Mouse (Mus musculus) urinary bladder, postnatal 25 days (tissue): ENCODE measurements around the gene Rmdn2.

ENCODE experiments used
- DNase-seq: peaks from one replicate; pipeline ENCODE4 v3.0.0; 2022; ENCODE audit warnings: low spot score

The Rmdn2 gene

DNA sequence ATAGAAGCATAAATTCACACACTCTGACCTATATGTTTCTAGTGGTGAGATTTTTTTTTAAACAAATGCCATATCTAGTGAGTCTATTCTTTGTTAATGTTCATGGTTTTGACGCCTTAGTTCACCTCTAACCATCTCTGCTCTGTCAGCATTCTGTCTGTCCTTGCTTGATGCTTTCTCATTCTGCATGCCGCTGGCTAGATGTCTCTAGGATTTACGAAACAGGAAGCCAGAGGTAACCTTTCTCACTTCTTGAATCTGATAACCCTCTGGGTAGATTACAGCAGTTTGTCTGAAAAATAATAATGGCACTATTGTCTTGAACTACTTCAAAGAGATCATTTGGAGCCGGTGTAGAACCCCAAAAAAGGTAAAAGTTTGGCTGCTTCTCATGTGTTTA, 5.0 kb downstream of the Rmdn2 start:
- no peak for DNase-seq

DNA sequence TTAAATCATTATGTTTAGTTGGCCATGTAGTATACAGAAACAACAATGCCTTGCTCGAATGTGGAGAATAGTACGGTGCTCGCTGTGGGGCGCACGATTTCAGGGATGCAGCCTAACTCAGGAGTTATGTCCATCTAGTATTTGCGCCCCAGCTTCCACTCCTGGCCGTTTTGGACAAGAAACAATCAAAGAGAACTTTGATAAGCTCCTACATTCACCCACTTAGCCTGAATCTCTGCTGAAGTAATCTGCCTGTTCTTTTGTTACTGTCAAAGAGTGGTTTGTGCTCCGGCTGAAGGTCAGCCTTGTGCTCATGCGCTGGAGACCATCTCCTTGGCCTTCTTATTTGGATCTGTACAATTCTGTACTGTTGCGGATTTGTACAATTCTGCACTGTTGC, 6.8 kb downstream of the Rmdn2 start:
- no peak for DNase-seq

DNA sequence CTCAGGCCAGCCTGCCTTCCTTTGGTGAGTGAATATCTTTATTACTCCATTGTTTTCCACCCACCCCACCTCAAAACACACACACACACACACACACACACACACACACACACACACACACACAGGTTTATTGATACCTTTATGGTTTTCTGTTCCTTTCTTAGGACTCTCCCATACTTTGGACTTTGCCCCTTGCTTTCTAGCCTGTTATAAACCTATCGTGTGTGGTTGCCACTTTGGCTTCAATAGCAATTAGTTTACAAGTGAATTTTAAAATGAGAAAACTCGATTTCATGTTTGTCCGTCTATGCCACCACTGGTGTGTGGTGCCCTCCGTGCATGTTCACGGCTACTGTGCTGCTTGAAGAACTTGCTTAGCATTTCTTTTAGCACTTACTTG, 7.3 kb downstream of the Rmdn2 start:
- DNase-seq: no peak

DNA sequence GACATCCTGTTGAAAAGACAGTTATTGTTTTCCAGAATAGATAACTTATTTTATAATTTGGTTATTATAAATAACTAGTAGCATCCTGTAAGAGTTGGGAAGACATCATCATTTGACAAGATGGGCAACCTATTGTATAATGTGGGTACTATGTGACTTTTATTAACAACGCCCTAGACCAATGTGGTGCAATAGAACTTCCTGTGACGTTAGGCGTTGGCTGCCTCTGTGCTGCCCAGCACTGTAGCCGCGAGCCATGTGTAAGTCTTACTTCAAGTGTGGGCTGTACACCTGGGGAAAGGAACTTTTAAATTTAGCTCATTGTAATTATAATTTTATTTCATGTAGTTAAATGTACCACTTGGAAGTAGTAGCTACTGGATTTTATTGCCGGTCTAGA, 10.4 kb downstream of the Rmdn2 start:
- no peak for DNase-seq

DNA sequence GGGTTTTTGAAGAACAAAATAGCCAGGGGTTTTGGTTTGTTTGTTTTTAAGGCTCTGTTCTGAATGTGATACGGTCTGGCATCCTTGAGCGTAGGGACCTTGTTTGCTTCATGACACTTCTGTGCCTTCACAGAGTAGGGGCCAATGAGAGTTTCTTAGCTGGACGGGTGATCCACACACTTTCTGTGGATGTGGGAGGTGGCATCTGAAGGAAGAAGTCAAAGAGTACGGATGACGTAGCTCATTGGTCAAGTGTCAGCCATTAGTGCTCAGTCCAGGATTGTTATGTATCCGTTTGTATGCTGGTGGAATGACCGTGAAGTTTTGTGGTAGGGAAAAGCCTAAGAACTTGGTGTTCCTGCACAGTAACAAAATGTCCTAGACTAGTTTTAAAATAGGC, 10.9 kb downstream of the Rmdn2 start:
- DNase-seq: no peak

DNA sequence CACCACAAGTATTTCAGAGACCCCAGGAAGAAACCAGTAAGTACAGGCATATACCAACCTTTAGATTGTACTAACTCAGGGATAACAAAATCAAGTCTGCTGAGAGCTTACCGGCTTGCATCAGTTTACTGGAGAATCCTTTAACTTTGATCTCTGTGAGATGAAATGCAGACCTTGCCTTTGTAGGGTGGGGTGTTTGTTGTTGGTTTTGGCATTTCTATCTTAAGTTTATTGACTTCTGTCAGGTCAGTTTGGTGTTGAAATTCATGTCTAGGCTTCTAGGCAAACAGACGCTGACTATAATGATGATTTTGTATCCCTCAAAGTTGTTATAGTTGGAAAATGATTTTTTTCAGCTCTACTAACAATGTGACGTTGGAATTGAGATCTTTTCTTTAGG, 12.2 kb downstream of the Rmdn2 start:
- DNase-seq: no peak

DNA sequence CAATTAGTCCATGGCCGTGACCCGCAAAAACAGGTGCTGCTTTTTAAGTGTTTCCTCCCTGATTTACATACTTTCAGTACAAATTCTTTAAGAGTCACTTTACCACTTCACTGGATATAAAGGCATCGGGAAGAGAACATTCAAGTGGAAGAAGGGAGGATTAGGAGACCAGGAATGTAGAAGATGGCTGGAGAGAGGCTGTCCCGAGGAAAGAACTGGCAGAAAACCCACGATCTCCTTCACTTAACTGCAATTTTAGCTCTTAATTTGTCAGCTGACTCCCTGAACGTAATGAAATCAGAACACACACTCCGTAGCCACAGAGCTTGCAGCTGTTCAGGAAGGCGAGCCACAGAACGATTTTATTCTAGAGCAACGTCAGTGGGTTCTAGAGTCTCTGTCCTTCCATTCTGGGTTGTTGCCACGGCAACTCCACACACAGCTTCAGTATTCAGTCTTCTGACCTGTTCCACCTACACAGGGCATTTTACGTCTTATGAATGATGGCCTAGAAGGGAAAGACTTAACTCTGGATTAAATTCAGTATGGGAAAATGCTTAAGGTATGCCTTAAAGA, 14.7 kb downstream of the Rmdn2 start:
- DNase-seq: no peak

DNA sequence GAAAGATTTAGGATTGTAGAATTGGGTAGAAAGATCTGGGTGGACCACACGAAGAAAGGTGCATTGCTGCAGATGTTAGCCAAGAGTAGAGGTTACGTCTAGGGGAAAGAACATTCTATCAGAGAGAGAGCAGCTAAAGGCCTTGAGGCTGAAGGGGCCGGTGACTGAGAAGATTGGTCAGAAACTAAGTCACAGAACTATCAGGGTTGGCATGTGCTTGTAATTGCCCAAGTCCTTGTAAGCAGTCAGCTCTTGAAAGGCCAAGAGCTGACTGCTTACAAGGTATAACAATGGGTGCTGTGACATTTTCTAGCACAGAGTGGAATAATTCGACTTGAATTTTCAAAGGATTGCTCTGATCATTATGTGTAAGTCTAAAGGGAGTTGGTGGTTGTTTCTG, 38.2 kb downstream of the Rmdn2 start:
- no peak for DNase-seq

DNA sequence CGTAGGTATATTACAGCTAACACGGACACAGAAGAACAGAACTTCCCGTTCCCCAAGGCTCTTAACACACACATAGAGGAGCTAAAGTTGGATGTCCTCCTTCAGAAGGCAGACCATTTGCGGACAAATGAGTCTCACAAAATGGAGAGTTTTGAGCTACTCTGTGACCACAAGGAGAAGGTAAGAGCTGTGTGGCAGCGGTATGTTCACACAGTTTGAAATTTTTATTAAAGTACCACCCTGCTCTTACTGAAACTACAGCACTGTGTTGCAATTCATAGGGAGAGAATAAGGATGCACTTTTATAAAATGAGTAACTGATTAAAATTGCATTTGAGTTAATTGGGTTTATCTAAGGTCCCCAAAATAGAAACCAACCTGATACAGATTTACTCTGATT, 38.6 kb downstream of the Rmdn2 start:
- no peak for DNase-seq

DNA sequence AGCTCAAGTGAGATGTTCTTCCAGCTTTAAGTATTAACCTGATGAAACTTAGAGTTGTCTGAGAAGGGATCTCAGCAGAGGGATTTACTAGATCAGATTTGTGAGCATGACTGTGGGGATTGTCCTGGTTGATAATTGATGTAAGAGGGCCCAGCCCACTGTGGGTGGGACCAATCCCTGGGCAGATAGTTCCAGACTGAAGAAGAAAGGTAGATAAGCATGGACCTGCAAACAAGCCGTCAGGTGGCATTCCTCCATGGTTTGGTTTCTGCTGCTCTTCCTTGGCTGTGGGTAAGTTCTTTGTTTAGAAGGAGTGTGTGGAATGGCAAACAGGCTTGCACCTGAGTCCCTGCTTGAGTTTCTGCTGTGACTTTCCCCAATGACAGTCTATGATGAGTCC, 41.5 kb downstream of the Rmdn2 start:
- DNase-seq: no peak

DNA sequence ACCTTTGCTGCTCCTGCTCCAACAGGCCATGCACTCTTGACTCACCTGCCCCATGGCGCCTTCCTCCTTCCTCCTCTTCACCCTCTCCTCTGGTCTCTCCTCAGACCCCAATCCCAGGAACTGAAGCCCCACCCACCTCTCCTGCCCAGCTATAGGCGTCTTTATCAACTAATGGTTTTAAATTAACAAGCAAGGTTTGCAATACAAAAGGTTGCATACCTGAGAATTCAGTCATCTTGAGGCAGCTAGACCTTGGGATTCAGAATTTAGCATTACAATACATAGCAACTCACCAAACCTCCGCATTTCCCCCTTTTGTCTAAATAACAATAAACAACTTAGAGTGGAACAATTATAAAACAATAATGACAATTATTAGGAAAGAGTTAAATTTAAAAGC, 42.5 kb downstream of the Rmdn2 start:
- no peak for DNase-seq

DNA sequence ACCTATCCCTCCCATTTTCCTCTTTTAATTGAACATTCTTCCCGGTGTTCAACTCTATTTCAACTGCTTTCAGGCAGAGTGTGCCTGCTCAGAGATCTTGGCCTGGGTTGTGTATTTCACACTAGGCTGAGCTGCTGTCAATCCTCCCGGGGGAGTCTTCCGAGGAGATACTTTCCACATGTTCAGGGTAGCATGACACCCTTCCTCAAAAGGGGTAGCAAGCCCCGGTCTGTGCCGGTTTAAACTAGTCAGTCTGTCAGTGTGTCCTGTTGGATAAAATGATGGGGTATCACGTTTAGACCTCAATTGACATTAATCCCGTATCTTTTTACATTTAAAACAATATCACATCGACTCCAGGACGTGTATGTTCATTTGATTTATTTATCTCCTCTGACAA, 46.1 kb downstream of the Rmdn2 start:
- DNase-seq: no peak

DNA sequence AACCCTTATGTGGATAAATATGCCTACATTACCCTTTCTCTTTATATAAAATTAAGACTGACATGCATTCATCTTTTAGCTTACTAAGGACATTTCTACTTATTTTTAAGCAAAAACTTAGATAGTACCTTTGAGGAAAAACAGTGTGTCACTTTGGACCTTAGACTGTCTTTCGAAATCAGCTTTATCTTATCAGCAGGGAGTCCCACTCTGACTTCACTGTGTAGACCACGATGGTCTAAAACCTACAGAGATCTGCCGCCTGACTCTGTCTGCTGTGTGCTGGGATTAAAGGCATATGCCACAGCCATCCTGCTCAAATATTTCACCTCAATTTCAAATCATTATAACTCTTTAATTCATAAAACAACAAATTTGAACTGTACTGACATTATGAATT, 46.8 kb downstream of the Rmdn2 start:
- DNase-seq: no peak

DNA sequence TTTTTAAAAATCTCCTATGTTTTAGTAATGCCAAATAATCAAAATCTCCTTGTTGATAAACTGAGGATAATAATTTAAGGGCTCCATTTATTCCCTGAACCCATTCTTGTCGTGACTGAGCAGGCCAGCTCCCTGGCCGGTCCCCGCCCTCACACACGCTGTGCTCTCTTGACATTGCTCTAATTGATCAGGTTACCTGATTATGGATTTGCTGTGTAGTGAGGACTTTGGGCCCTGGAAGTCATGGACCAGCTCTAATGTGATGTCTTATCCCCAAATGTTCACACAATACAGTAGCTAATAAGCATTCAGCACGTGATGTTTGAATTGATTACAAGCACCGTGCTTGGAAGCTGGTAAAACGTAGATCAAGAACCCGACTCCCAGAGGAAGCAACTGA, 47.2 kb downstream of the Rmdn2 start:
- no peak for DNase-seq

DNA sequence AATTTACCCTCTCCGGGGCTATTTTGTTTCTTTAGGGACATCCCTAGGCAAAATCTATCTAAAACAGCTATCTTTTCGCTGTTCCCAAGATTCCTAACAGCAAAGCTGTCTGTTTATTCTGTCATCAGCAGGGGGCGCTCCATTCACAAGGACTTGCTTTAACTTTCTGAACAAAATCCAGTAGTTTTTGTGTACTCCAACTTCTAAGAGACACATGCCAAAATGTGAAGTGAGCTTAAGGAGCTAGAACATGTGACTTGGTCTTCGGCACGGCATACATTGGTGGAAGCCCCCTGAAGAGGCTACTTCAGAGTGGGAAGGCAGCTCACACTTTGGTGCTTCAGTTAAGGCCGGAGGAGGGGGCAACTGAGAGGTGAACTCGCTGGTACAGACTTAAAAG, 49.7 kb downstream of the Rmdn2 start:
- peak; percentile 72 for DNase-seq

DNA sequence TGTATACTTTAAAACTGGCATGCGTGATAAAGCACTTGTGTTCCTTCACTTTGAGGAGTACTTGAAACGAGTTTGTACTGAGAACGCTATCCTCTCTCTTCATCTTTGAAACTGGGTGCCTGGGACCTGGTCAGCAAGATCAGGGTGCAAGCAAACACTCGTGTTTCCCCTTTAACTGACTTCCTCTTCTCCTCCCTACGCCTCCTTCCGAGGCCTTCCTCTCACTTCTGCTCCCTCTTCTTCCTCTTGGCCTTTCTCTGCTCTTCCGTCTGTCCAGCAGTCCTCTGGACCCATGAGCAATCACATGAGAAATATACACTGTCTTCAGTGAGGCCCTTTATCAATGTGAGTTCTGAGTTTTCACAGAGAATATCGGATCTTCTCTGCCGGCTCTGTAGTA, 50.2 kb downstream of the Rmdn2 start:
- no peak for DNase-seq

DNA sequence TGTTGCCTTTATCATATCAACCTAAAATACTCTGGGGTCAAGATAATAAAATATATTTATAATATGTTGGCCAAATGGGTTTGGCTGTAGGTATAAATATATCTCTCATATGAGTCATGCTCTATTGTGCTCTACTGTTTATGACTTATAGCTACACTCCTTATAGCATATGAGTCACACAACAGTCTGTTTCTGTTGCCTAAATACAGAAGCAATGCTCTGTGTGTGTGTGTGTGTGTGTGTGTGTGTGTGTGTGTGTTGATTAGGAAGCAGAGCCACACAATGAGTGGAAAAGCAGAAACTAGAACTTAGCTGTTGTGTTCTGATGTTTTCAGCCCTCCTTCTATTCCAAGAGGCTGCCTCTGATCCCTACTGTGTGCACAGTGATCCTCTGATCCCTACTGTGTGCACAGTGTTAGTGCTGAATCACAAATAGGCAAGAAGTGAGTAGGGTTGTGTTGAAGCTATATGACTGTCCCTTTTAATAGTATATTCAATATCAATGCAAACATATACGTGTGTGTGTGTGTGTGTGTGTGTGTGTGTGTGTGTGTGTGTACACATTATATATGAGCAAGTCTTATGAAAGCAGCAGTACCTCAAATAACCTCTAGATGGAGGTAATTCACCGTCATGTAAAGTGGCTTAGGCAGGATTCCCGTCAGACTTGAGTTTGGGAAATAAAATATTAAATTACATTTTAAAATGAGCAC, 51.9 kb downstream of the Rmdn2 start:
- no peak for DNase-seq

DNA sequence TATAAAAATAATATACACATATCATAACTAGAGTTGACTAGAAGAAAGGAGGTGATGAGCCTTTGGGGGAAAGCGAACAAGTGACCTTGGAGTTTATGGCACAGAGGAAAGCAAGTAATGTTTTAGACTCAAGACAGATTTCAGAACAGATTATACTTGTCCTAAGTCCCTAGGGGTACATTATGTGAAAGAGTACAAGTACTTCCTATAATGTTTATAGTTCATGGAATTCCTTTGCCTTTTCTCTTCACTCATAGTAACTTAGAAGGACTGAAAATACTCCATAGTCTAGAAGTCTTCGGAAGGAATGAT, 52.4 kb downstream of the Rmdn2 start:
- DNase-seq: no peak

DNA sequence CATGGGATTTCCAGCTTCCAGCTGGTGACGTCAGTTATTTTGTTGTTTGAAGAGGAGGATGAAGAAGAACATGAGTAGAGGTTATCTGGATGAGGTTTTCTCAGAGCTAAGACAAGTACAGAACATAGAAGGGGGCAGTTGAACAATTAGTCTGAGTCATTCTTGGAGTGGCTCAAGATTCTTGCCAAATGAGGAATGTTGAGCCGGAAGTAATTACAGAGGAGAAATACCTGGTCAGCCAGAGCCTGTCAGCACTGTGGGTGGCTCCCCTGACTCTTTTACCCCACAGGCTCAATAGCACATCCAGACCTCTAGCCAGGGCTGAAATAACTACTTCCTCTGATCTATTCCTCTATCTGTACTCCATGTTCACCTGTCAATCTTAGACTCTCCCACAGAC, 59.2 kb downstream of the Rmdn2 start:
- DNase-seq: no peak

DNA sequence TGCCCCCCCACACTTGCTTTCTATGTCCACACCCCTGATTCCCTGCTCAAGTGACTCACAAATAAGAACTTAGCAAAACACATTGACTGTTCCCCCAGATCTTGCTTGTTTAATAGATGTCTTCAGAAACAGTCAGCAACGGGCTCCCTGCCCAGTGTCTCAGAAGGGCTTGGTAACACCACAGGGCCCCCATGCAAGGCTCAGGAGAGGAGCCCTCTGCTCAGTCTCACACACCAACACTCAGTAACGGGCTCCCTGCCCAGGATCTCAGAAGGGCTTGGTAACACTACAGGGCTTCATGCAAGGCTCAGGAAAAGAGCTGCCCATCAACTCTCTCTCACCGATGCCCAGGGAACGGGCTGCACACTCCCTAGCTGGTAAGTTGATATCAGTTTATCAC, 83.4 kb downstream of the Rmdn2 start:
- no peak for DNase-seq

DNA sequence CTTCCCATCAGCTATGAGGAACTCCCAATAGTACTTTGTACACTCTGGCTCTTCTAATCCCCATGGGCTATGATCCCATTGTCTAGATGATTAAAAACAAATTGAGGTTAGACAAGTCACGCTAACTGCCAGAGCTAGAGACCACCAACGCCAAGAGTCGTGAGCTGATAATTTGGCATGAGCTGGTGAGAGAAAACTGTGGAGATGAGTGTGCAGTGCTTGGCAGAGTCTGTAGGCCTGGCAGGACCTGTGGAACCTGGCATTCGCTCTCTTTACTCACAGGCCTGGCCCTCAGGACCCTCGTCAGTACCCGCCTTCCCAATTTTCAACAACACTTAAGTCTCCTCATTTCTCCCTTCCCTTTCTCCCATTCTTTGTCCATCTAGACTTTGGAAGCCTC, 83.9 kb downstream of the Rmdn2 start:
- DNase-seq: no peak

DNA sequence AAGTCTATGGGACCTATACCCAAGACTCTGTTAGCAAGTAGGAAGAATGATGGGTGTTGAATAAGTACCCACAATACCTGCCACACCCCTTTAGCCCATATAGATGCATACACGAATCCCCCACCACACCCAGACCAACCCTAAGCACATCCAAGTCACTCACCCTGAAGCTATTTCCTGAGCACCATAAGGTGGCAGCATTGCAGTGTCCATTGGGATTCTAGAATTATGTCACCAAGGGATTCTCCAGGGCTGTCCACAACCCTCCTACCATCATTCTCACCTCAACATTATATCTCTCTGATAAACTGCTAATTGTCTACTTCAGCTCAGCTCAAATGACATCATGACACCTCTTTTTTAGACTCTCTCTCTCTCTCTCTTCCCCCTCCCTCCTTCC, 87.5 kb downstream of the Rmdn2 start:
- no peak for DNase-seq

DNA sequence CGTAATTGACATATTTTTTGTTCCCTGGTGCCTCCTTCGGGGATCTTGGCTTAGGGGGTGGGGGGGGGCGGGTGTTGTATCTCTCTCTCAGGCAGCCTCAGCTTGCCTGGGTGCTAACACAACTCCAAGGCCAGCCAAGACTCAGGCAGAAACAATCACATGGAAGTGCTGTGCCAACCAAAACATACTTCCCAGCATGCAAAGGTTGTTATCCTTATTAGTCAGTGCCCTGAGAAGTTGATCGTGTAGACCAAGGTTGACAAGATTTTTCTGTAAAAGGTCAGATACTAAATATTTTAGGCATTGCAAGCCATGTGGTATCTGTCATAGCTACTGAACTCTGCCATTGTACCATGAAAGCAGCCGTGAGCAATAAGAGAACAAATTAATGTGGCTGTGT, 89.2 kb downstream of the Rmdn2 start:
- DNase-seq: no peak

DNA sequence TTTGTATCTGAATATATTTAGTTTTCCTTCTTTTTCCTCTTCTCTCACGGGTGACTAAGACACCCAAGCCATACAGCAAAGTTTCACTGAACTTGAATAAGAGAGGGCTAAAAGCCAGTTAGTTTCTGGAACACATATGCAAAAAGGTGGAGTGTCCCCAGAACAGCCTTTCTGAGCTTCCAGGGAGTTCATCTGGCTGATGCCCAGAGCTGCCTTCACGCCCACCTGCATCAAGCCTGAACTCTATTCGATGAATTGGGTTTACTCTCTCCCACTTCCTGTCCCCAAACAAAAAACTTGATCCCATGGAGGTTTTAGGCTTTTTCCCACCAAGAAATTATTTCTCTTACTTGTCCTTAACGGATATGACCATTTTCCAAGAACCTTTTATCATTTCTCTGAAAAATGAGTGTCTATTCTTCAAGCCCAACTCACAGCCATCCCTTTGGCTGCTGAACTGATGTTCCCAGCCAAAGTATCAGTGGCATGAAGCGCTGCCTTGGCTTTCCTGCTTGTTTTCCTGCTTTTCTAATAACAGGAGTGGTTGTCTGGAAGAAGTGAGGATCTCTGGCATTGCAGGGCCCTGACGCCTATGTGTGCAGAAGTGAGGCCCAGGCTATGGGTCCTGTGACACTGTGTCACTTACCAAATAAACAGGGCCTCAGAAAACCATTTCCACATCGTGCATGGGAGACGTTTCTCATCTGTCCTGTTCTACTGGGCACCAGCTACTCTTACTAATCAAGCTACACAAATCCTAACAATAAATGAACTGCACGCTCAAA, 94.2 kb downstream of the Rmdn2 start:
- no peak for DNase-seq
